8 mouse cellular contexts compared by ENCODE assay signal in the genomic region with DNA sequence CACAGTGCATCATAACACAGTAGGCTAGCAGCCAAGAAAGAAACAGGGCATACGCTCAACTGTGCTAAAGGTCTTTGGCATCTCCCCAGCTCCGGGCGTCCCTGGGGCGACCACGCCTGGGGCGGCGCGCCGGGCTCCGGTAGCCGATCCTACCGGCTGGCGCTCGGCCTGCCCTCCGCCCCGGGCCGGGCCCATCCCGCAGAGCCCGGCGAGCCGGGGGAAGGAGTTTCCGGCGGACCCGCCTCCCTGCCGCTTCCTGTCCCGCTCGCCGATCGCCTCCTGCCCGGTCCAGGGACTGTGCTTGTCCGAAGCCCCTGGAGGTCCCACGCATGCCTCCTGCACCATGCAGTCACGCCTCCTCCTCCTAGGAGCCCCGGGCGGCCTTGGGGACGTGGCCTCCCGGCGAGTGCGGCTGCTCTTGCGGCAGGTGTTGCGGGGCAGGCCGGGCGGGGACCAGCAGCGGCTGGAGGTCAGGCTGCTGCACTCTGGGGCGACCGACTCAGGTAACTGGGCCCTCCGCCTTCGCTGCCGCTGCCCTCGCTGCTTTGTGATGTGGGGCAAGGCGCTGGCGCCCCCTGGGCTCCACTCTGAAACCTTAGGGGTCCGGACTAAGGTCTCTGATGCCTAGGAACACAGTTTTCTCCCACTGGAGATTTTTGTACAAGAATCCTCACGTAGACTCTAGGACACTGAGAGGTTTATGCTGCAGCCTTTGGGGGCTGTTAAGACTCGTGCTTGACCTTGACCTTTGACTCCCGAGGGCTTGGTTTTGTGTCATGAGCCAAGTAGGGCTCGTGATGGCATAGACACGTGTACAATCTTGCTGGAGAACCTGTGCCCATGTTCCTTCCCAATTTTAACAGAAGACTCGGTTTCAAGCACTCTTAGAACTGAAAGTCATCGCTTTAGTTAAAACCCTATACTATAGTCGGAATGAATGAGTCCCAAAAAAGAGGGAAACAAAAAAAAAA. TPM values are rescaled to one million over a fixed set of nuclear protein-coding genes. Genes with fewer than 3 reads are reported as not detected.
DNase-seq lines count a peak whose midpoint lies in the region; ATAC-seq lines count a peak whose summit lies in the region.

TSS of gene Vwa8 (plus strand) at position 112 of the 971 bp plus-strand sequence.

- peak within 1 kb of the TSS; percentile 84 for H3K27ac ChIP-seq in hindbrain, embryonic 14.5 days

- ATAC-seq in hindbrain, embryonic 14.5 days (ENCODE audit: low FRiP score): peak; percentile 93

- peak within 1 kb of the TSS; percentile 98 for H3K9ac ChIP-seq in hindbrain, embryonic 14.5 days

- H3K4me3 ChIP-seq in hindbrain, embryonic 14.5 days (replicated peaks; ENCODE audit: low read length): peak within 1 kb of the TSS; percentile 94

- H3K27me3 ChIP-seq in hindbrain, embryonic 14.5 days (ENCODE audit: control insufficient read depth, insufficient read depth, low read length): no peaks in the 10 kb centered on the region

- H3K36me3 ChIP-seq in hindbrain, embryonic 14.5 days (replicated peaks; ENCODE audit: control insufficient read depth, insufficient read depth): no peaks in the 10 kb centered on the region

- WGBS in hindbrain, embryonic 14.5 days: 3% methylated on average over 60 of the region's 61 CpGs

- peak within 1 kb of the TSS; percentile 83 for H3K4me2 ChIP-seq in hindbrain, embryonic 14.5 days (replicated peaks)

- no peaks in the 10 kb centered on the region for H3K9me3 ChIP-seq in hindbrain, embryonic 14.5 days (ENCODE audit: control insufficient read depth, low read length)

- DNase-seq in R1 (ENCODE audit: low read depth, low spot score): peak; percentile 88
- peak; percentile 88 to 91 for DNase-seq in cerebellum, postnatal 25 days
- peak; percentile 68 to 76 for DNase-seq in frontal cortex, postnatal 36 days (ENCODE audit: low spot score in 2 of 2)
- peak; percentile 68 for DNase-seq in hindbrain, embryonic 14.5 days (ENCODE audit: low spot score)
- peak; percentile 68 to 69 for DNase-seq in layer of hippocampus, postnatal 25 days (ENCODE audit: extremely low spot score in 1 of 2, low spot score in 1 of 2)
- peak; percentile 81 for DNase-seq in lung, postnatal 25 days (ENCODE audit: low spot score)
- peak; percentile 55 for DNase-seq in retina, adult 2 months (ENCODE audit: low read depth, low spot score)
- peak; percentile 81 for DNase-seq in thymus, postnatal 25 days

- H3K4me1 ChIP-seq in hindbrain, embryonic 14.5 days (replicated peaks; ENCODE audit: control insufficient read depth, insufficient read depth, low read length): peaks cover 14% of the 10 kb centered on the region; the same call in 1 of the 2 replicates

RNA-seq across cellular contexts. Expression of gene Vwa8, which starts in this region (rescaled TPM):
- 9.2 and 10.3 TPM in 2 replicates for polyA plus RNA-seq in hindbrain, embryonic 14.5 days (2014; fragmentation: Nextera tagmentation; extraction: Ambion mirVana)
- 10 to 100 TPM; 23.3 to 28.0 TPM for total RNA-seq in layer of hippocampus, postnatal 25 days (2021)

Comparison
In these comparisons a context has a peak if more than half of its experiments do, and no peak if none do; other contexts are left out.
1. Peak in every context shown above with its lines: DNase-seq, ATAC-seq, H3K4me3 ChIP-seq and H3K27ac ChIP-seq.